Mouse (Mus musculus): Measurements from ENCODE around the gene Cavin3. TPM values are rescaled to one million over a fixed set of nuclear protein-coding genes. Genes with fewer than 3 reads are reported as not detected.
A peak's percentile ranks its signal among the peaks of the same experiment; 100 is the strongest.

The Cavin3 gene
- polyA plus RNA-seq (2012; rRNA removed) (60.5 and 65.0 TPM in 2 replicates), polyA plus RNA-seq (2014; fragmentation: Nextera tagmentation; extraction: Ambion mirVana) (104 and 113 TPM in 2 replicates)

- Histone ChIP-seq H3K4me1 (ENCODE audit: control insufficient read depth, insufficient read depth, low read length) (0 out of 2 replicates have a peak, but pooled peaks cover 9% of the 10 kb centered on the region), H3K9ac (ENCODE audit: low read depth, low read length, severe bottlenecking) (peak within 1 kb of the TSS; percentile 83), H3K4me3 (replicated peaks; ENCODE audit: low read length) (peak within 1 kb of the TSS; percentile 53), H3K27me3 (ENCODE audit: control insufficient read depth, insufficient read depth, low read length) (no peaks in the 10 kb centered on the region), H3K9me3 (ENCODE audit: control insufficient read depth, low read length) (no peaks in the 10 kb centered on the region), H3K27ac (replicated peaks; ENCODE audit: low read depth, low read length) (peak within 1 kb of the TSS; percentile 89), H3K4me2 (replicated peaks; ENCODE audit: low read depth, low read length, severe bottlenecking) (peak within 1 kb of the TSS; percentile 90), H3K36me3 (ENCODE audit: control insufficient read depth, insufficient read depth, low read length) (no peaks in the 10 kb centered on the region)
- DNase-seq (ENCODE audit: low spot score) (peak; percentile 75), ATAC-seq (ENCODE audit: low FRiP score, low read depth) (peak; percentile 87)
- no peak for TF ChIP-seq POLR2A (IDR thresholded peaks at IDR 0.05; ENCODE audit: borderline replicate concordance, extremely low read depth, insufficient read depth, insufficient read length)
- 3% methylated on average over 55 of the region's 63 CpGs for WGBS
Observed at GRCm38 (mm10) chr7:105481505-105482411, at the start of gene Cavin3. Cavin3 (minus strand) TSS chr7:105482300.

- Histone ChIP-seq H3K4me3 (replicated peaks; ENCODE audit: low read length) (no peak overlapping the region), H3K36me3 (ENCODE audit: control insufficient read depth, insufficient read depth, low read length) (no peaks in the 10 kb centered on the region), H3K27ac (replicated peaks; ENCODE audit: low read depth, low read length) (no peak overlapping the region), H3K9me3 (ENCODE audit: control insufficient read depth, low read length) (no peaks in the 10 kb centered on the region), H3K4me1 (ENCODE audit: control insufficient read depth, insufficient read depth, low read length) (no peaks in the 10 kb centered on the region), H3K9ac (ENCODE audit: low read depth, low read length, severe bottlenecking) (no peak overlapping the region), H3K4me2 (replicated peaks; ENCODE audit: low read depth, low read length, severe bottlenecking) (no peak overlapping the region), H3K27me3 (ENCODE audit: control insufficient read depth, insufficient read depth, low read length) (no peaks in the 10 kb centered on the region)
- DNase-seq (ENCODE audit: low spot score) = no peak
- no peak for ATAC-seq (ENCODE audit: low FRiP score, low read depth)
- no peak for TF ChIP-seq POLR2A (IDR thresholded peaks at IDR 0.05; ENCODE audit: borderline replicate concordance, extremely low read depth, insufficient read depth, insufficient read length)
- 80% methylated on average over 4 of the region's 4 CpGs for WGBS
Observed at GRCm38 (mm10) chr7:105528094-105528493, 46.0 kb upstream of the Cavin3 start.

GRCm38 (mm10) chr7:105527306-105527937 is 45.3 kb upstream of the Cavin3 start:
- no peak for TF ChIP-seq POLR2A (IDR thresholded peaks at IDR 0.05; ENCODE audit: borderline replicate concordance, extremely low read depth, insufficient read depth, insufficient read length)
- H3K4me2 ChIP-seq (replicated peaks; ENCODE audit: low read depth, low read length, severe bottlenecking) = no peak overlapping the region
- H3K9ac ChIP-seq (ENCODE audit: low read depth, low read length, severe bottlenecking) = no peak overlapping the region
- ATAC-seq (ENCODE audit: low FRiP score, low read depth) = no peak
- H3K36me3 ChIP-seq (ENCODE audit: control insufficient read depth, insufficient read depth, low read length) = no peaks in the 10 kb centered on the region
- no peaks in the 10 kb centered on the region for H3K9me3 ChIP-seq (ENCODE audit: control insufficient read depth, low read length)
- no peak for DNase-seq (ENCODE audit: low spot score)
- no peak overlapping the region for H3K27ac ChIP-seq (replicated peaks; ENCODE audit: low read depth, low read length)
- H3K4me3 ChIP-seq (replicated peaks; ENCODE audit: low read length) = no peak overlapping the region
- 64% methylated on average over 1 of the region's 1 CpGs for WGBS
- H3K27me3 ChIP-seq (ENCODE audit: control insufficient read depth, insufficient read depth, low read length) = no peaks in the 10 kb centered on the region
- H3K4me1 ChIP-seq (ENCODE audit: control insufficient read depth, insufficient read depth, low read length) = no peaks in the 10 kb centered on the region

- no peak for ATAC-seq (ENCODE audit: low FRiP score, low read depth)
- no peak overlapping the region for H3K4me3 ChIP-seq (replicated peaks; ENCODE audit: low read length)
- H3K27ac ChIP-seq (replicated peaks; ENCODE audit: low read depth, low read length) = no peak overlapping the region
- DNase-seq (ENCODE audit: low spot score) = no peak
- no peak overlapping the region for H3K9ac ChIP-seq (ENCODE audit: low read depth, low read length, severe bottlenecking)
- no peaks in the 10 kb centered on the region for H3K4me1 ChIP-seq (ENCODE audit: control insufficient read depth, insufficient read depth, low read length)
- WGBS = 85% methylated on average over 2 of the region's 2 CpGs
- TF ChIP-seq POLR2A (IDR thresholded peaks at IDR 0.05; ENCODE audit: borderline replicate concordance, extremely low read depth, insufficient read depth, insufficient read length) = no peak
- H3K4me2 ChIP-seq (replicated peaks; ENCODE audit: low read depth, low read length, severe bottlenecking) = no peak overlapping the region
- no peaks in the 10 kb centered on the region for H3K36me3 ChIP-seq (ENCODE audit: control insufficient read depth, insufficient read depth, low read length)
- no peaks in the 10 kb centered on the region for H3K9me3 ChIP-seq (ENCODE audit: control insufficient read depth, low read length)
- no peaks in the 10 kb centered on the region for H3K27me3 ChIP-seq (ENCODE audit: control insufficient read depth, insufficient read depth, low read length)
Observed at GRCm38 (mm10) chr7:105524222-105524621, 42.1 kb upstream of the Cavin3 start.

- Histone ChIP-seq H3K9me3 (ENCODE audit: control insufficient read depth, low read length) (no peaks in the 10 kb centered on the region), H3K27me3 (ENCODE audit: control insufficient read depth, insufficient read depth, low read length) (no peaks in the 10 kb centered on the region), H3K4me1 (ENCODE audit: control insufficient read depth, insufficient read depth, low read length) (no peaks in the 10 kb centered on the region), H3K9ac (ENCODE audit: low read depth, low read length, severe bottlenecking) (no peak overlapping the region), H3K4me3 (replicated peaks; ENCODE audit: low read length) (no peak overlapping the region), H3K36me3 (ENCODE audit: control insufficient read depth, insufficient read depth, low read length) (no peaks in the 10 kb centered on the region), H3K27ac (replicated peaks; ENCODE audit: low read depth, low read length) (no peak overlapping the region), H3K4me2 (replicated peaks; ENCODE audit: low read depth, low read length, severe bottlenecking) (no peak overlapping the region)
- no peak for DNase-seq (ENCODE audit: low spot score)
- no peak for ATAC-seq (ENCODE audit: low FRiP score, low read depth)
- TF ChIP-seq POLR2A (IDR thresholded peaks at IDR 0.05; ENCODE audit: borderline replicate concordance, extremely low read depth, insufficient read depth, insufficient read length) = no peak
- 2% methylated on average over 6 of the region's 6 CpGs for WGBS
Observed at GRCm38 (mm10) chr7:105520201-105520600, 38.1 kb upstream of the Cavin3 start.

Measured in limb, embryonic 14.5 days (tissue).